Mouse (Mus musculus): ENCODE data around the gene Caml.

GRCm38 (mm10) chr13:55613471-55613870, 9.3 kb upstream of the Caml start:
- TF ChIP-seq CTCF (conservative IDR thresholded peaks at IDR 0.05 in 1 of 2, IDR thresholded peaks at IDR 0.05 in 1 of 2; ENCODE audit: low read depth in 2 of 2, low read length in 2 of 2) (no peak), MAFK (IDR thresholded peaks at IDR 0.05; ENCODE audit: insufficient replicate concordance, low read length) (no peak), MAZ (IDR thresholded peaks at IDR 0.05; ENCODE audit: low read depth, low read length) (no peak), POLR2A (IDR thresholded peaks at IDR 0.05; ENCODE audit: low read depth, low read length) (no peak), MAX (IDR thresholded peaks at IDR 0.05; ENCODE audit: low read length) (no peak), CHD1 (IDR thresholded peaks at IDR 0.05; ENCODE audit: low read depth, low read length) (no peak)
